Mouse (Mus musculus): ENCODE measurements around the gene Cdc42bpa.

Gene Cdc42bpa

DNA sequence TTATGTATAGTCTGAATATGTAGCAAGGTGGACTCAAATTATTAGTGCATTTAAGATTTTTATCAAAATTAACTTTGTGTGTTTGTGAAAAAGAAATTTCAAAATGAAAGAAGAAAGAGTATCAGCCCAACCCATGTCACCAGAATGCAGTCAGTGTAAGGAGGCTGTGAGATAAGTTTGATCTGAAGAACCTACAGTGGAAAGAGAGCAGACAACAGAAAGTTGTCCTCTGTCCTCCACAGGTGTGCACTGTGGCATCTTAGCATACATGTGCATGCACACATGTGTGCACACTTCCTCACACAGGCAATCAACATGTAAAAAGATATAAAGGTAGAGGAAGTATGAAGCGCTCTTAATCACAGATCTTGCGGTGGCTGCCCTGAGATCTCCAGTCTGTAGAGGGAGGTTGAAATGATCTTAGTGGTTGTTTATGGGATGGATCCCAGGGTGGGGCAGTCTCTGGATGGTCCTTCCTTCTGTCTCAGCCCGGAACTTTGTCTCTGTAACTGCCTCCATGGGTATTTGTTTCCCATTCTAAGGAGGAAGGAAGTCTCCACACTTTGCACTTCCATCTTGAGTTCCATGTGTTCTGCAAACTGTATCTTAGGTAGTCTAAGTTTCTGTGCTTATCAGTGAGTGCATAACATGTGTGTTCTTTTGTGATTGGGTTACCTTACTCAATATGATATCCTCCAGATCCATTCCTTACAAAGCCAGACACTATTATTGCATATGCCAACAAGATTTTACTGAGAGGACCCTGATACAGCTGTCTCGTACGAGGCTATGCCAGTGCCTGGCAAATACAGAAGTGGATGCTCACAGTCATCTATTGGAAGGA lies 71.7 kb downstream of the Cdc42bpa start:
- DNase-seq (ENCODE audit: low read depth, low spot score): no peak

DNA sequence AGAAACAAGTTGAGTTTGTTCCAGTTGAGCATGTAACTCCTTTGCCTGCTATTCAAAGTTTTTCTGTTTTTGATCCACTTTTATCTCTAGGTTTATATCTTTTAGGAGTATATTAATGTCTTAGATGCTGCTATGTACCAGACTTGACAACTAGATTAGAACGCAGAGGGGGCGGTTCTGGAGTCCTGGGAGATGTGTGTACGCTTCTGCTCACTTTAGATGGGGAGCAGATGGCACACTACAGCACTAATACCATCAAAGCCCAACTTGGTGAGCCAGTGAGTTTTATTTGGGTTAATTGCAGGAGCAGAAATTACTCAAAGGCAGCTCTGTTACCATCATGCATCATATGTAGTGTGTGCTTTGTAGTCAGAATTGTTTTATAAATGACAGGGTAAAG lies 77.2 kb downstream of the Cdc42bpa start:
- peak; percentile 18 for DNase-seq (ENCODE audit: low read depth, low spot score)

DNA sequence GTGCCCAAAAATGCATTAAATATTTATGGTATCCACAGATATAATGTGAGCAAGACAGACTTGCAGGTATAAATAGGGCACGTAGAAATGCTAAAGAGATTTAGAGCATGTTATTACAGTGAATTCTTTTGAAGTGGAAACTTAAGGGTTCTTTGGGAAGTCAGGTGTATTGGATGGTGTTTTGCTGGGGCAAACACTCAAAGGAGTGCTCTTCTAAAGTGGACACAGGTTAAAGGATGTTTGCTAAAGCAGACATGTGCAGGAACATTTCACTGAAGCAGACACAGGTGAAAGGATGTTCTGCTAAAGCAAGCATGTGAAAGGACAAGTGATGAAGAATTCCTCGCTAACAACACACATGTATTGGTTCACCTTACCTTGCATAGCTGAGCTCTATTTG lies 83.9 kb downstream of the Cdc42bpa start:
- DNase-seq (ENCODE audit: low read depth, low spot score): no peak

DNA sequence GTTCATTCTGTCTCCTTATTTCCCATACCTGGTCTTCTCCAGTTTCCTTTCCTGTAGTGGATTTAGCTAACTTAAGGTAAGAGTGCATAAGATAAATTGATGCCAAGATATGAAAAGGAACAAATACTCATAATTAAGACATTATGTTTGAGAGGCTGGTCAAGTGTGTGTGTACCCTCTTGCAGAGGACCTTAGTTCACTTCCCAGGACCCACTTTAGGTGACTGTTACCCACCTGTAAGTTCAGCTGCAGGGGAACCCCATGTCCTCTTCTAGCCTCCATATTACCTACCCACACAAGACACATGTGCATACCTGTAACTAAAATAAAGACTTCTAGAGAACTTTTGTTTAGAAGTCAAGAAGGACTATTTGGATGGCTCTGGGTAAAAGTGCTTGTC lies 84.9 kb downstream of the Cdc42bpa start:
- DNase-seq (ENCODE audit: low read depth, low spot score): no peak

DNA sequence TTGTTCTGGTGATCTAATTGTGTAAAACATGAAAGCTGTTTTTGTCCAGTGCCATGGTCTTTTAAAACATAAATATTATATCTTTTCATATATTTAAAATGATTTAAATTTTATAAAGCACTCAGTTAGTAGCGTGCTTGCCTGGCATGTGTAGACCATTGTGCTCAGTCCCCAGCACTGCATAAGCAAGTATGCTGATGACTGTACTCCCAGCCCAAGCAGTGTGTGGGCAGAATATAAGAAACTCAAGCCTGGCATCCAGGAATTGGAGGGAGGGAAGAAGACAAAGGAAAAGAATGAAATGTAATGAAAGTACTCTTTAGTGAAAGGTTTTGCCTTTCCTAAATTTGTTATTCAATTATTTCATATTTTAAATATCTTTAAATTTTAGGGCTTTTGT lies 128.9 kb downstream of the Cdc42bpa start:
- no peak for DNase-seq (ENCODE audit: low read depth, low spot score)

DNA sequence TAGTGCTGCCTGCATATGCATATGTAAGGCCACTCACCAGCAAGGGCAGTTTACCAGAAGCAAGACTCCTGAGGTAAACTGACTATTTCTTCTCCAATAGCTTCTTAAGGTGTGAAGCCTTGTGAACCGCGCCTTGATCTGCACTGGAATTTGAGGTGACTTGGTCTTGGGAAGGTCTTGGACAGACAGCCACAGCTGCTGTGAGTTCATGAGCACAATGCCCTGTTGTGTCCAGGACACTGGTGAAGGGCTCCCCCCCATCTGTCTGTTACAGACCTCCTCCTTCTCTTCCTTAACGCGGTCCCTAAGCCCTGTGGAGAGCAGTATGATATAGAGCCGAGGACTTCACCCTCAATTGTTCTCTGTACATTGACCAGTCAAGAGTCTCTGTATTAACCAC lies 138.2 kb downstream of the Cdc42bpa start:
- DNase-seq (ENCODE audit: low read depth, low spot score): no peak

DNA sequence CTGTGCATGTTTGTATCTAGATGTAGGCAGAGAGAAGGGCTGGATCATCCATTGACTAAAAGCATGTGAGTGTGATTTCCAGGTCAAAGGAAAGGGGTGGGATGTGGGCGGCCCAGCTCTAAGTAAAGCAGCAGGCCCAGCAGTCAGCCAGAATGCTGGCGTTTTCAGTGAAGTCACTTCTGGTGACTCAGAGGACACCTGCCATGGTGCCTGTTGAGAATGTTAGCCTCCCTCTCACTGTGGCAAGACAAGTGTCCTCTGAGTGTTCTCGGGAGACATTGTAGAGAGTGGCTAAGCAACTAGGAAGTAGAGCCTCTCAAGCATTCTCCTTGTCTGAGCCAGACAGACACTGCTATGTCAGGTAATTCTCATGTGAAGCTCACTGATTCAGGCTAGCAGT lies 144.3 kb downstream of the Cdc42bpa start:
- DNase-seq (ENCODE audit: low read depth, low spot score): no peak

DNA sequence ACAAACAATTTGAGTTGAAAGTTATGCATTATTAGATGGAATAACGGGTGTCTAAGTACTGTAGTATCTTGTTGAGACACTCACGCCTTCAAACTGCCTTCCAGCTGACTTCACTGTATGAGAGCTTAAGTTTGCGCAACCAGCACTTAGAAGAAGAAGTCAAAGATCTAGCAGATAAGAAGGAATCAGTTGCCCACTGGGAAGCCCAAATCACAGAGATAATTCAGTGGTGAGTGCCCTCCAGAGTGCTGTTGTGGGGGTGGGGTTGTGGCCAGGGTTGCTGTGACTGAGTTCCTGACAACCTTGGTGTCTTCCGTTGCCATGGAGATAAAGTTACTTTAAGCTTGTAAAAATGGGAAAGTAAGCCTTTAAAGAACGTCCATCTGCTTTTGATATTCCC lies 148.8 kb downstream of the Cdc42bpa start:
- DNase-seq (ENCODE audit: low read depth, low spot score): no peak

DNA sequence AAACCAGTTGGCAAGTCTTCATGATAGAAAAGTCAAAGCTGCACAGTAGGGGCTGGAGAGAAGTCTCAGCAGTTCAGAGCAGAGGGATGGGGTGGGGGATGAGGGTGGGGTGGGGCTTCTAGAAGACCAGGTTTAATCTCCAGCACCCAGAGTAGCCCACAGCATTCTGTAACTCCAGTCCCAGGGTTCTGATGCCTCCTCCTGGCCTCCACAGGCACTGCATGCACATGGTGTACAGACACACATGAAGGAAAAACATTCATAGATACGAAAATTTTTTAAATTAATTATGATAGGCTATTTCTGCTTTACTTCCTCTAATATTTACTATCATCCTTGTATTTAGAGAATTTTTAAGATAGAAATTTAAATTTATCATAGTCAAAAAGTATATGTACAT lies 156.3 kb downstream of the Cdc42bpa start:
- DNase-seq (ENCODE audit: low read depth, low spot score): peak; percentile 32

DNA sequence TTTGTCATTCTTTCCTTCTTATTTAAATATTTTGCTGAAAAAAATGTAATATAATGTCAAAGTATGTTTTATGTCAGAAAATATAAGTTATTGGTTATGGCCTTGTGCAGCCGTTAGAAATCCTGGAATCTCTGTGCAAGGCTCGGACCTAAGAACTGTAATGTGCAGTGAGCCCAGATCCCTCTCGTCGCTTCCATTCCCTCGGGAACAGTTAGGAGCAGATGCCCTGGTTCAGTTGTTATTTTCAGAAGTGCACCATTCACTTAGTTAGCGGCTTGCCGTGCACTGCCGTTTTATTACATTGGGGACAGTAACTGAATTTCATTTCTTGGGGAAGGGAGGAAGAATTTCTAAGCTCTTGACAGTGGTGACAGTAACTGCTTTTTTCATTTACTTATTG lies 158.0 kb downstream of the Cdc42bpa start:
- DNase-seq (ENCODE audit: low read depth, low spot score): no peak

DNA sequence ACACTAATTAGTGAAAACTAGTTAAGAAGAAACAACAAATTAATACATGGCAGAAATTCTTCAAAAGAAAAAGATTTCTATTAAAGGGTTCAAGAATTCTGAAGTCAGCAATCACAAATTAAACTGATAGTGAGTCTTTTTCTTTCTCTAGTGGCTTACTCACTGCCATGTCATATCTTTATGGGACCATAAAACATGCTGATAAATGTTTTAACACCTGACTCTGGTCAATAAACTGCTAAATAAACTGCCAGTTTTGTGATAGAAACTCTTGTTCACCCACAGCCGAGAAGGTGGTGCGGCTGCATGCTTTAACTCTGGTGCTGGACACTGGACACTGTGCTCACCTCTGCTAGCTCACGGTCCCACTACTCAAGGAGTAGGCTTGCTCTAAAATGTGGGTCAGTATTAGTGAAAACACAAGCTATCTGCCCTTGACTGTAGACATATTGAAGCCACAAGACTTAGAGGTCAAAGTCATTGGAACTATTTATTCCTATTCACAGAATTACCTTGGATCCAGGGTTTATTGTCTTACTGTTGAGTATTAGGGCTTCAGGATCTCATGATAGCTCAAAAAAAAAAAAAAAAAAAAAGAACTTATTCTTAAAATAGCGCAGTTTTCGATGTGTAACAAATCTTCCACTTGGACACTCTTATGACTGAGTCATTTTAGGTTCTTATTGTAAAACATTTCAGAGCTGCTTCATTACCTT lies 168.0 kb downstream of the Cdc42bpa start:
- no peak for DNase-seq (ENCODE audit: low read depth, low spot score)

DNA sequence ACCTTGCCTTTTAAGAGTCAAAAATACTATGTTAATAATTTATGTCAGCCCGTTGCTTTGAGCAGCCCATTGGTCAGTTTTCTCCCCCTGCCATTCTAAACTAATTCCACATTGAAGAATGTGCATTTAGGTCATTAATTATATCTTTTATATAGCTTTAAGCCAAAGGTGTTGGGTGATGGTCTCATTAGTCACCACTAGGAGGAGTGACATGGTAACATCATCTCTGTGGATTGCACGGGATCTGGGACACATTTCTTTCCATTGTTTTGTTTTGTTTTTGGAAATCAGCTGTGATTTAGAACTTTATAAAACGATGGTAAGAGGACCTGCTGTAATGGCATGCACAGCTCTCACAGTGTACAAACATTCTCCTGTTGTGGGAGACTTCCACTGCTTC lies 171.1 kb downstream of the Cdc42bpa start:
- DNase-seq (ENCODE audit: low read depth, low spot score): peak; percentile 25

DNA sequence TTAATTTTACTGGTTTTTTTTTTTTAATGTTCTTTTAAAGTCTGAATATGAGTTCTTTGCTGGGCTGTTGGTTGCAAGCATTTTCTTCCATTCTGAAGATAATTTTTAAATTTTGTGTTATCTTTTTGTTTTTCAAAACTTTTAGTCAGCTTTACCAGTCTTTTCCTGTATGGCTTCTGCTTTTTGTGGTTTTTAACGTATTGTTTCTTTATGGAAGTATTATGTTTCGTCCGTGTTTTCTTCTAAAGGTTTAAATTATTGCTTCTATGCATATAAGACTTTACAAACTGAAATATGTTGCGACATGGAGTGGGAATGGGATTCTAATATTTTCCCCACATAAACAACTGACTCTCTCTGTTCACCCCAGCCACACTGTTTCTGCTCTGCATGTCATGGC lies 171.9 kb downstream of the Cdc42bpa start:
- no peak for DNase-seq (ENCODE audit: low read depth, low spot score)

DNA sequence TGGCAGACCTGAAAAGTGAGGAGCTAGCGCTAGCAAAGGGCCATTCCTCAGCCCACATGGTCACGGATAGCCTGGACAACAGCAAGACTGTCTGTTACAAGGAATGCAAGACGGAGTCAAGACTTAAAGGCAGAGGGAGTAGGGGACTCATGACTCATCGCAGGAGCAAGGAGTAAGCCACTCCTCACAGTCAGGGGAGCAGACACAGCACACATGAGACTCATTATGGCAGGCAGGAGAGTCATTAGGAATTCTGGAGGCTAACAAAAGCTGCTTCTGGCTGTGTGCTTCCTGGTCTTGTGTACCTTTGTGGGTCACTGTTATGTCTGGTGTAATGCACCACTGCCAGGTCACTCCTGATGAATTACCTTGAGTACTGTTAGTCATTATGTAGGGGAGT lies 178.9 kb downstream of the Cdc42bpa start:
- DNase-seq (ENCODE audit: low read depth, low spot score): no peak

DNA sequence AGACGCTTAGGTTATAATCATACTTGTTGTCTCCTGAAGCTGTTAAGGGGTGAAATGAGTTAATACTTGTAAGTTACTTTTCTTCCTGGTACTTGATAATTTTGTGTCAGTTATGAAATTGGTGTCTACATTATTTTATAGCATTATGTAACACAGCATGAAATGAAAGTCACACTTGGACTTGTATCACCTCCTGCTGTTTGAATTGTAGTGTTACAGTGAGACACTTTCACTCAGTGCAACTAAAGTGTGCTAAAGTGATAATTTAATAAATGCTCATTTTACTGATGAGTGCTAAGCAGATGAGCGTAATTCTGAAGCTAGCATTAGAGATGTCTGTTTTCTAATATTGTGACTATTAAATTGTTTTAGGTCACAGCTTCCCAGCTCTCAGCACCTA lies 180.7 kb downstream of the Cdc42bpa start:
- no peak for DNase-seq (ENCODE audit: low read depth, low spot score)

DNA sequence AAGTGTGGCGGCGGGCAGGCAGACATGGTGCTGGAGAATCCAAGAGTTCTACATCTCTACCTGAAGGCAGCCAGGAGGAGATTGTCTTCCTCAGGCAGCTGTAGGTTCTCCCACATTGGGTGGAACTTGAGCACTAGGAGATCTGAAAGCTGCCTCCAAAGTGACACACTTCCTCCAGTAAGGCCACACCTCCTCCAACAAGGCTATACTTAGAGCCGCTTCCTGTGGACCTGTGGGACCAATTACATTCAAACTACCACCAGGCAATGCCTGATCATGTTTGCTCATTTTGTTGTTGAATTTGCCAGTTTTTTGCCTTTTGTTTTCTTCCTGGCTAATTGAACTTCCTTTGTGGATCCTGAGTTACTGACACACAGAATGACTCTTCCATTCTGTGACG lies 187.8 kb downstream of the Cdc42bpa start:
- DNase-seq (ENCODE audit: low read depth, low spot score): no peak

DNA sequence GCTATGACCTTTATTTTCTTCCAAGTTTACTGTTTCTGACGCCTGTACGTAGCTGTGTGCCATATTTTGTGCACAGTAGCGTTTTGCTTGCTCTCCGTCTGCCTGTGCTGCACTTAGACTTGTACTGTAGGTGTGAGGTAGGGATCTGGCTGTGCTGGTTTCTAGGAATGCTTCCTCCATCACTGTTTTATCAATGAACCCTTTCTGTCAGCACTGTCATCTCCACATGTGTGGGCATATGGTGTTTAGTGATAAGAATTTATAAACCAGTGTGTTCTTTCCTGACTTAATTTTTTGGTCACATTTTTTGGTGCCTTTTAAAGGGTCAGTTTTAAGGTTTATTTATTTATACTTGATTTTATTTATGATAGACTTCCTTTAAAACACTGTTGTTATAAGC lies 188.3 kb downstream of the Cdc42bpa start:
- DNase-seq (ENCODE audit: low read depth, low spot score): no peak

DNA sequence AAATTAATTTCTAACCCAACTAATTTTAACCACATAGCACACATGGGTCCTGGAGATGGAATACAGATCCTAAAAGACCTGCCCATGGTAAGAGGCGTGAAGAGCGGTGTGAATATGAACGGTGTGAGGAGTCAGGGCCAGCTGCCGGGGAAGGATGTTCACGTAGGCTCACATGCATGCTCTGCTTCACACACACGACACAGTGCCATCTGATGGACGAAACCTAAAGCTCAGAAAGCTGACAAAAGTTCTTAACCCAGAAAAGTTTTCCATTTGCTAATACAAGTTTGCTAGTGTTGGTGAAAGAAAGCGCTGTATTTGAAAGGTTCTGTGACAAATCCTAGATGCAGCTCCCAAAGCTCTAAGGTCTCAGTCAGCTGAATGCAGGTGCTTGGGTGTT lies 190.9 kb downstream of the Cdc42bpa start:
- peak; percentile 35 for DNase-seq (ENCODE audit: low read depth, low spot score)

DNA sequence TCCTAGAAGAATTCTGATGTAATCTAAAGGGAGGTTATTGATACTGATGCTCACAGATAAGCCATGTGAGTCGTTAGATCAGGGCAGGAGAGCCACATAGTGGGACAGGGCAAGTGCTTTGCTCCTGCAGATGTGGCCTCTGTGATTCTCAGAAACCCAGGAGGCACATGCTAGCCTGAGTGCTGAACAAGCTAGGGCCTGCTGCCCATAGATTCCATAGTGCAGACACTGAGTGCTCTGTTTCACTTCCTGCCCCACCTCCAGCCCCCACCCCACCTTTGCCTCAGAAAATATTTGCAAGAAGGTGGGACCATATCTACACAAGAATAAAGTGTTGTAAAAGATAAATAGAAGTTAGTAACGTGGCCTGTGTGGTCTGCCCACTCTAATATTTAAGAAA lies 198.4 kb downstream of the Cdc42bpa start:
- no peak for DNase-seq (ENCODE audit: low read depth, low spot score)

DNA sequence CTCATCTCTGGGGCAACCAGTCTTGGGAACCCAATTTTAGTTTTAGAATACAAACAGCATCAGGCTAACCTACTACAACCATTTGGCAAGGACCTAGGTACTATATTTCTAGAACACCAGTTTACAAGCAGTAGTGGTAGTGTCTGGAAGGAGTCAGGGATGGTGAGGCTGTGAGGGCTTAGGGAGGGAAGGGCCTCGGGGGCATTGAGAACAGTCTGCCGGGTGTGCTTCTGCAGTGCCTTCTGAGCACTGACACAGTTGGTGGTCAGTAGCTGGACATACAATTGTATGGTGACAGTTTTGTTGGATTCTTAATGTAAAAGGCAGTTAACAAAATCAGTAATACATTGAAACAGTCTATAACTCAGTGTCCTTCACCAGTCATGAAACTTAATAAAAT lies 200.3 kb downstream of the Cdc42bpa start:
- DNase-seq (ENCODE audit: low read depth, low spot score): no peak

DNA sequence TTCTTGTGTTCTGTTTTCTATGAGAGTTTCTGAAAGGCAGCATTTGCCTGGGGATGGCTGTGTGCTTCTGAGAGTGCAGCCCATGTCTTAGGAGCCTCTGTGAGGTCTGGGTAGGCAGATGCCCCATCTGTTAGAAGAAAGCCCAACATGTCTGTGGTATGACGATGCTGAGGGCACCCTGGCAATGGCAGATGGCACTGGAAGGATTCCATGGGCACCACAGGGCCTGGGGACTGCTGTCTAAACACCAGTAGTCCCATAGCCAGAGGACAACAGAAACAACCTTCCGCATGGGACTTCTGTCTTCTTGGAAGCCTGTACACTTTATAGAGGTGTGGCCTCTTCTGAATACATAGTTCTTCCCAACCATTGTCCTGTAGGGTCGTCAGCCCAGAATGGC lies 200.9 kb downstream of the Cdc42bpa start:
- DNase-seq (ENCODE audit: low read depth, low spot score): no peak

DNA sequence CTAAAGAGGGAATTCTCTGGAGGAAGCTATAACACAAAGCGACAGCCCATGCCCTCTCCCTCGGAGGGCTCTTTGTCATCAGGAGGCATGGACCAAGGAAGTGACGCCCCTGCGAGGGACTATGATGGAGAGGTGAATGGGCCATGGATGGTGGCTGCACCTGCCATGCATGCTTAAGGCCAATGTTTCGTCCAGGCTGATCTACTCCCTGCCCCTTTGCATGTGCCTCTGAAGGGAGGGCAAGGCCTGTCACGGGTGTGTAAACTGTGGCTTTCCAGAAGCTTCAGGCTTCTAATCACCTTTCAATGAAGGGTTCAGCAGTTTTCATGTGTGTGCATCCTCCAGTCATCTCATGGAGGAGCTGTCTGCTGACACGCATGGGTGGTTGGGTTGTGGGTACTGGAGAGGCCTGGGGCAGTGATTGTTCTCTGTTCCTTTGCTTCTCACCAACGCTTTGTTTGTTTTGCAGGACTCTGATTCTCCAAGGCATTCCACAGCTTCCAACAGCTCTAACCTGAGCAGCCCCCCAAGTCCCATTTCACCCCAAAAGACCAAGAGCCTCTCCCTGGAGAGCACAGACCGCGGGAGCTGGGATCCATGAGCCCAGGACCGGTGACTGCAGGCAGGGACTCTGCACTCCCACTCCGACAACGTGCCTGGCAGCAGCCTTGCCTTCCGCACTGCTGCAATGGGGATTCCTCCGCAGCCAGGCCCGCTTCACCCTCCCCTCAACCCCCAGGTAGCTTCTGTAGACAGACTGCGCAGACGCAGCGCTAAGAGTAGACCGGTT lies 201.5 kb downstream of the Cdc42bpa start:
- DNase-seq (ENCODE audit: low read depth, low spot score): no peak
